Mouse (Mus musculus) hindbrain, embryonic 13.5 days (tissue): ENCODE measurements around the gene Dclk1. TPM values are rescaled to one million over a fixed set of nuclear protein-coding genes. Genes with fewer than 3 reads are reported as not detected.

Experiments
- ATAC-seq: fragments of 200-750 bp; cut with Nextera tagmentation; 2 replicates; pipeline ENCODE4 v1.8.0; 2017; ENCODE audit warnings: moderate TSS enrichment; ENCODE audit not compliant: low FRiP score
- H3K27ac ChIP-seq: fragments of 300-500 bp; sonication (generic); 2 replicates; pipeline ENCODE4 v1.5.1; 2015; ENCODE audit warnings: inconsistent platforms, mild to moderate bottlenecking, moderate library complexity
- H3K27me3 ChIP-seq: fragments of 300-500 bp; sonication (generic); 2 replicates; pipeline ENCODE4 v1.6.1; 2015; ENCODE audit warnings: mild to moderate bottlenecking, inconsistent platforms
- H3K36me3 ChIP-seq: fragments of 300-500 bp; sonication (generic); 2 replicates; pipeline ENCODE4 v1.6.1; 2015; ENCODE audit warnings: mild to moderate bottlenecking, inconsistent platforms
- H3K4me1 ChIP-seq: fragments of 300-500 bp; sonication (generic); replicated peaks from 2 replicates; pipeline ENCODE4 v1.6.1; 2015; ENCODE audit warnings: inconsistent platforms
- H3K4me2 ChIP-seq: fragments of 300-500 bp; sonication (generic); 2 replicates; pipeline ENCODE4 v1.6.1; 2015; ENCODE audit warnings: inconsistent platforms, mild to moderate bottlenecking, moderate library complexity
- H3K4me3 ChIP-seq: fragments of 300-500 bp; sonication (generic); 2 replicates; pipeline ENCODE4 v1.5.1; 2015; ENCODE audit warnings: mild to moderate bottlenecking, inconsistent platforms
- H3K9ac ChIP-seq: fragments of 300-500 bp; sonication (generic); 2 replicates; pipeline ENCODE4 v1.6.1; 2015; ENCODE audit warnings: mild to moderate bottlenecking, inconsistent platforms
- H3K9me3 ChIP-seq: fragments of 300-500 bp; sonication (generic); 2 replicates; pipeline ENCODE4 v1.6.1; 2016; ENCODE audit warnings: inconsistent platforms
- WGBS: fragments of 180-500 bp; shearing (Covaris S2); methylation state at CpG from one replicate; pipeline ENCODE4 v1.1.7; 2015; 5-methylcytosine and 5-hydroxymethylcytosine counted together
- polyA plus RNA-seq: library from polyadenylated mRNA; unstranded; fragments of >200 nt; fragmentation: Nextera tagmentation; extraction: Ambion mirVana; gene quantifications from 2 replicates; pipeline ENCODE4 v1.2.1, GENCODE M21; 2015

Gene Dclk1
- polyA plus RNA-seq, 1 experiment from 2014 or later: 236 TPM

- Histone ChIP-seq H3K9ac (peak overlapping the region; percentile 43), H3K4me2 (peak overlapping the region; percentile 44), H3K27me3 (no peaks in the 10 kb centered on the region), H3K36me3 (no peaks in the 10 kb centered on the region), H3K27ac (peak overlapping the region; percentile 91), H3K4me3 (0 out of 2 replicates have a peak overlapping the region, but pooled peaks have one; percentile 4), H3K9me3 (no peaks in the 10 kb centered on the region), H3K4me1 (peaks cover 71% of the 10 kb centered on the region)
- peak; percentile 30 for ATAC-seq
- 57% methylated on average over 5 of the region's 5 CpGs for WGBS
These were observed 105.8 kb downstream of the Dclk1 start for GRCm38 (mm10) chr3:55348026-55348390.

- Histone ChIP-seq H3K27ac (peak overlapping the region; percentile 50; the same call in 1 of the 2 replicates), H3K9ac (no peak overlapping the region)
- WGBS: 71% methylated on average over 2 of the region's 2 CpGs
These were observed 108.0 kb downstream of the Dclk1 start for GRCm38 (mm10) chr3:55350194-55350593.

GRCm38 (mm10) chr3:55351281-55352052 is 109.3 kb downstream of the Dclk1 start:
- Histone ChIP-seq H3K4me1 (peaks cover 79% of the 10 kb centered on the region), H3K9ac (peak overlapping the region; percentile 61), H3K4me3 (no peak overlapping the region), H3K36me3 (no peaks in the 10 kb centered on the region), H3K9me3 (no peaks in the 10 kb centered on the region), H3K27me3 (no peaks in the 10 kb centered on the region), H3K27ac (peak overlapping the region; percentile 94), H3K4me2 (peak overlapping the region; percentile 19)
- WGBS: 50% methylated on average over 13 of the region's 13 CpGs
- peak; percentile 46 for ATAC-seq

More at GRCm38 (mm10) chr3:55350194-55350593, 108.0 kb downstream of the Dclk1 start:
- Histone ChIP-seq H3K4me2 (no peak overlapping the region), H3K36me3 (no peaks in the 10 kb centered on the region), H3K9me3 (no peaks in the 10 kb centered on the region), H3K27me3 (no peaks in the 10 kb centered on the region), H3K4me3 (no peak overlapping the region), H3K4me1 (peaks cover 88% of the 10 kb centered on the region)
- ATAC-seq: no peak

GRCm38 (mm10) chr3:55352529-55352928 is 110.4 kb downstream of the Dclk1 start:
- H3K4me1 ChIP-seq: peaks cover 69% of the 10 kb centered on the region
- 78% methylated on average over 14 of the region's 14 CpGs for WGBS
- no peak for ATAC-seq
- H3K9ac ChIP-seq: peak overlapping the region; percentile 61; the same call in 1 of the 2 replicates
- no peaks in the 10 kb centered on the region for H3K36me3 ChIP-seq
- H3K27me3 ChIP-seq: no peaks in the 10 kb centered on the region
- peak overlapping the region; percentile 94 for H3K27ac ChIP-seq
- H3K4me2 ChIP-seq: no peak overlapping the region
- H3K4me3 ChIP-seq: no peak overlapping the region
- H3K9me3 ChIP-seq: no peaks in the 10 kb centered on the region

- no peak overlapping the region for H3K4me2 ChIP-seq
- 64% methylated on average over 9 of the region's 9 CpGs for WGBS
- ATAC-seq: no peak
- H3K27ac ChIP-seq: peak overlapping the region; percentile 94
- no peak overlapping the region for H3K9ac ChIP-seq
- H3K4me3 ChIP-seq: no peak overlapping the region
- no peaks in the 10 kb centered on the region for H3K27me3 ChIP-seq
- H3K9me3 ChIP-seq: no peaks in the 10 kb centered on the region
- peaks cover 62% of the 10 kb centered on the region for H3K4me1 ChIP-seq
- no peaks in the 10 kb centered on the region for H3K36me3 ChIP-seq
These were observed 111.0 kb downstream of the Dclk1 start for GRCm38 (mm10) chr3:55353169-55353568.

- no peaks in the 10 kb centered on the region for H3K36me3 ChIP-seq
- no peak overlapping the region for H3K4me3 ChIP-seq
- H3K27ac ChIP-seq: peak overlapping the region; percentile 69
- H3K4me2 ChIP-seq: 0 out of 2 replicates have a peak overlapping the region, but pooled peaks have one; percentile 6
- ATAC-seq: peak; percentile 43
- peak overlapping the region; percentile 55 for H3K9ac ChIP-seq
- no peaks in the 10 kb centered on the region for H3K9me3 ChIP-seq
- 11% methylated on average over 13 of the region's 13 CpGs for WGBS
- no peaks in the 10 kb centered on the region for H3K27me3 ChIP-seq
- peaks cover 54% of the 10 kb centered on the region for H3K4me1 ChIP-seq
These were observed 111.8 kb downstream of the Dclk1 start for GRCm38 (mm10) chr3:55353909-55354511.

- no peak for ATAC-seq
- Histone ChIP-seq H3K4me3 (no peak overlapping the region), H3K27ac (no peak overlapping the region), H3K36me3 (no peaks in the 10 kb centered on the region), H3K9ac (no peak overlapping the region), H3K9me3 (no peaks in the 10 kb centered on the region), H3K4me2 (no peak overlapping the region), H3K4me1 (peaks cover 46% of the 10 kb centered on the region), H3K27me3 (no peaks in the 10 kb centered on the region)
- 22% methylated on average over 3 of the region's 3 CpGs for WGBS
These were observed 112.6 kb downstream of the Dclk1 start for GRCm38 (mm10) chr3:55354765-55355164.

- ATAC-seq: no peak
- Histone ChIP-seq H3K27me3 (no peaks in the 10 kb centered on the region), H3K27ac (no peak overlapping the region), H3K9ac (no peak overlapping the region), H3K36me3 (no peaks in the 10 kb centered on the region), H3K4me2 (no peak overlapping the region), H3K4me1 (peaks cover 17% of the 10 kb centered on the region), H3K9me3 (no peaks in the 10 kb centered on the region), H3K4me3 (no peak overlapping the region)
- WGBS: 88% methylated on average over 8 of the region's 8 CpGs
These were observed 116.3 kb downstream of the Dclk1 start for GRCm38 (mm10) chr3:55358486-55358885.

GRCm38 (mm10) chr3:55360836-55361235 is 118.7 kb downstream of the Dclk1 start:
- Histone ChIP-seq H3K36me3 (no peaks in the 10 kb centered on the region), H3K4me2 (no peak overlapping the region), H3K4me3 (no peak overlapping the region), H3K9me3 (no peaks in the 10 kb centered on the region), H3K27ac (no peak overlapping the region), H3K4me1 (peaks cover 5% of the 10 kb centered on the region), H3K27me3 (no peaks in the 10 kb centered on the region), H3K9ac (no peak overlapping the region)
- WGBS: 90% methylated on average over 3 of the region's 3 CpGs
- ATAC-seq: no peak

GRCm38 (mm10) chr3:55367166-55367565 is 125.0 kb downstream of the Dclk1 start:
- H3K27ac ChIP-seq: no peak overlapping the region
- WGBS: 69% methylated on average over 8 of the region's 8 CpGs
- H3K36me3 ChIP-seq: no peaks in the 10 kb centered on the region
- H3K9me3 ChIP-seq: no peaks in the 10 kb centered on the region
- H3K4me3 ChIP-seq: no peak overlapping the region
- no peak overlapping the region for H3K9ac ChIP-seq
- H3K4me1 ChIP-seq: 0 out of 2 replicates have a peak, but pooled peaks cover 2% of the 10 kb centered on the region
- no peak overlapping the region for H3K4me2 ChIP-seq
- no peak for ATAC-seq
- no peaks in the 10 kb centered on the region for H3K27me3 ChIP-seq

GRCm38 (mm10) chr3:55369156-55369555 is 127.0 kb downstream of the Dclk1 start:
- Histone ChIP-seq H3K9ac (no peak overlapping the region), H3K4me1 (peaks cover 1% of the 10 kb centered on the region), H3K4me3 (no peak overlapping the region), H3K27ac (no peak overlapping the region), H3K9me3 (no peaks in the 10 kb centered on the region), H3K4me2 (no peak overlapping the region), H3K27me3 (no peaks in the 10 kb centered on the region), H3K36me3 (no peaks in the 10 kb centered on the region)
- ATAC-seq: no peak
- WGBS: 87% methylated on average over 7 of the region's 7 CpGs

- Histone ChIP-seq H3K4me1 (peaks cover 17% of the 10 kb centered on the region), H3K27ac (peak overlapping the region; percentile 86), H3K36me3 (no peaks in the 10 kb centered on the region), H3K9ac (peak overlapping the region; percentile 30; the same call in 1 of the 2 replicates), H3K27me3 (no peaks in the 10 kb centered on the region), H3K9me3 (no peaks in the 10 kb centered on the region), H3K4me3 (peak overlapping the region; percentile 24), H3K4me2 (peak overlapping the region; percentile 48)
- ATAC-seq: peak; percentile 87
- WGBS: 3% methylated on average over 11 of the region's 11 CpGs
These were observed 131.5 kb downstream of the Dclk1 start for GRCm38 (mm10) chr3:55373689-55374088.
